Mouse (Mus musculus): ENCODE results near the gene Zfp52.

The Zfp52 gene

GRCm38 (mm10) chr17:21566220-21566619, 30.9 kb downstream of the Zfp52 start:
- DNase-seq (ENCODE audit: low read depth): peak; percentile 66

- DNase-seq (ENCODE audit: low read depth): peak; percentile 36
These were observed 31.5 kb downstream of the Zfp52 start, which contains the start of gene Zfp948 for GRCm38 (mm10) chr17:21566728-21567349. Gene Zfp948, plus strand, starts transcription at chr17:21567008.

DNA sequence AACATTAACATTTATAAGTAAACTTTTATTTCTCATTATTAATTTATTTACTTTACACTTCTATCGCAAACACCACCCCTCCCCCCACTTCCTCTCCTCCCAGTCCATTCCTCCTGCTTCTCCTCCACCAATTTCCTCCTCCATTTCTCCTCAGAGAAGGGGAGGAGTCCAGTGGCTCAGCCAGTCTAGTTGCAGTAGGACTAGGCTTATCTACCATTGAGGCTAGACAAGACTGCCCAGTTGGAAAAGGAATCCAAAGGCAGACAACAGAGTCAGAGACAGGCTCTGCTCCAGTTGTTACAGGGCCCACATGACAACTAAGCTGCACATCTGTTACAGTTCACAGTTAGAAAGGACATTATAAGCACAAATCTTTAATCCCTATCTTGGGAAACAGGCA, 32.4 kb downstream of the Zfp52 start:
- DNase-seq (ENCODE audit: low read depth): no peak

DNA sequence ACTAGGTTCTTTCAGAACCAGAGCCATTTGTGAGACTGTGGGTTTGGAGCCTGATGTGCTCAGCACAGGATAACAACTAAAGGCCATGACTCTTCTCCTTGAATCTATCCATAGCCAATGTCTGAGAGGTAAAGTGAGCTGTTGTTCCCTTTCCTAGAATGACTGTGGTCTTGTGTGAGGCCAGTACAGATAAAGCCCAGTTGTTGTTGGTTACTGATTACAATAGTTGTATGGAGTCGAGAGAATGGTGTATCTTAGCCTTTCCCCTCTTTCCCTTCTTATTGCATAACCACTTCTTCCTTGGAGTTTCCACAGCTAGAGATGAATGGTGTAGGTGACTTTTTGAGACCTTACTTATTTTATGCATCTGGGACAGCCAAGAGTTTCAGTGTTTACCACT, 43.7 kb downstream of the Zfp52 start:
- DNase-seq (ENCODE audit: low read depth): no peak

DNA sequence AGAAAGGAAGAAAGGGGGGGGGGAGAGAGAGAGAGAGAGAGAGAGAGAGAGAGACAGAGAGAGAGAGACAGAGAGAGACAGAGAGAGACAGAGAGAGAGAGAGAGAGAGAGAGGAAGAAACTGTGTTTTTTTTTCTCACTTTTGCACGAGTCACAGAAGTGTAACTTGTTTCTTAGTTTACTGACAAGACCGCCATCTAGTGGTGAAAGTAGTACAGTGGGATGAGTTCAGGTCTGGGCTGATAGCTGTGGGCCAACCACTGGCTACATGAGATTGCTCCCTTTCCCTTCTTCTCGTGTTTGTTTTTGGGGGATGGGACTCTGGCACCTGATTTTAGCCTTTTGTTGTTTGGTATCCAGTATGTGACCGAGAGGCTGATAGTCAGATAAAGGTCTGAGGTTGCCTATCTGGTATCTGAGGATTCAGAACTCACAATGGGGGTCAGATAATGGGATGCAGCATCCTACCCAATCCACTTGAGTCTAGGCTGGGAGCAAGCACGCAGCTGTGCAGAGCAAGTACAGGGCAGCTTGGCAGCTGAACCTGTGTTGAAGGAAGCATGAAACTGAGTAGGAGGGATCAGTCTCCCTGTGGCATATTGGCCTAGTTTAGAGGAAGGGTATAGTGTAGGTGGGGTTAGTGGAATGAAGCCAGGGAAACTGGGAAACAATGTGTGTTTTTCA, 44.3 kb downstream of the Zfp52 start:
- DNase-seq (ENCODE audit: low read depth): peak; percentile 66

- DNase-seq (ENCODE audit: low read depth): no peak
These were observed 50.2 kb downstream of the Zfp52 start for GRCm38 (mm10) chr17:21585521-21585920.
